ENCODE assay signal across 9 mouse cellular contexts in the genomic region with DNA sequence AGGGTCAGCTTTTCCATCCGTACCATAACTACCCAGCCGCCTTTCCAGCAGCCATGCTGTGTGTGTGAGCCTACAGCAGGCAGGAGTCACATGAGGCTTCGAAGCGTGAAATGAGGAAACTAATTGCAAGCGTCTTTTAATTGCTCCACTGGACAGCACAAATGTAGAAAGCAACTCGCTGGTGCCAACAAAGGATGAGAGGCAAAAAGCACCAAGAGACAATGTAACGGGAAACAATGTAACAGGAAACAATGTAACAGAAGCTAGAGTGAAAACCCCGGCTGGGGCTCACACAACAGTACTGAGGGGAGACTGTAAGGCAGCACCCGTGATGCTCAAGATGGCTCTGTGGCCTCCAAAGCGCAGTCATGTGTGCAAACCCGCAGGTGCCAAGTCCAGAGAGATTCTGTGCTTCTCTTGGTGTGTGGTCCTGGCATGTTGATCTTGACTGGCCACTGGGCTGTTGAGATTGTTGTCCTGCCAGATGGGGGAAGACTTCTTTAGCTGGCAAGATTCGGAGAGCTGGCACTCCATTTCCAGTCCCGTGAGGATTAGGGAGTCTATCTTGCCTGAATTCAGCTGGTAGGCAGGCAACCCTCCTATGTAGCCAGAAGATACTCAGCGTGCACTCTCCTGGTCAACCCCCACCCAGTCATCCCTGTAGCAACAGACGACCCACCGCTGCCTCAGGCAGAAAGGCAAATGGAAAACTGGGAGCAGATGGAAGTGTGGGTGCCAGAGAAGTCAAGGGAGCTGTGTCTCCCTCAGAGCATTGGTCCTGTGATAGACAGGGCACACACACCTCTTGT. TPM values are rescaled to one million over a fixed set of nuclear protein-coding genes. Genes with fewer than 3 reads are reported as not detected.
A peak's percentile ranks its signal among the peaks of the same experiment; 100 is the strongest.
DNase-seq lines count a peak whose midpoint lies in the region; ATAC-seq lines count a peak whose summit lies in the region.
"Had no signal": no experiment of that assay in that cellular context is flagged by ENCODE, and none has a peak within 500 bp of the region (broad histone marks: within the 10 kb centered on the region; RNA-seq: fewer than 3 reads in every experiment).

No protein-coding gene starts in this region.

- WGBS in forebrain, embryonic 12.5 days, result 30% methylated on average over 16 of the region's 16 CpGs
- 56% methylated on average over 16 of the region's 16 CpGs for WGBS in kidney, embryonic 15.5 days

- H3K4me3 ChIP-seq in forebrain, embryonic 12.5 days (replicated peaks), result no peak overlapping the region
- no peak overlapping the region for H3K4me3 ChIP-seq in kidney, embryonic 15.5 days (replicated peaks)

- H3K36me3 ChIP-seq in forebrain, embryonic 12.5 days (replicated peaks), result no peaks in the 10 kb centered on the region
- no peaks in the 10 kb centered on the region for H3K36me3 ChIP-seq in kidney, embryonic 15.5 days

- no peaks in the 10 kb centered on the region for H3K9me3 ChIP-seq in forebrain, embryonic 12.5 days
- no peaks in the 10 kb centered on the region for H3K9me3 ChIP-seq in kidney, embryonic 15.5 days (replicated peaks)

- no peak overlapping the region for H3K27ac ChIP-seq in forebrain, embryonic 12.5 days
- peak overlapping the region; percentile 73 for H3K27ac ChIP-seq in kidney, embryonic 15.5 days
- H3K27ac ChIP-seq: macrophage had no signal

- H3K27me3 ChIP-seq in forebrain, embryonic 12.5 days, result peaks cover 7% of the 10 kb centered on the region; the same call in 1 of the 2 replicates
- no peaks in the 10 kb centered on the region for H3K27me3 ChIP-seq in kidney, embryonic 15.5 days

- peak overlapping the region; percentile 19; the same call in 1 of the 2 replicates for H3K4me2 ChIP-seq in forebrain, embryonic 12.5 days
- 0 out of 2 replicates have a peak overlapping the region, but pooled peaks have one; percentile 1 for H3K4me2 ChIP-seq in kidney, embryonic 15.5 days

- H3K4me1 ChIP-seq in forebrain, embryonic 12.5 days, result peaks cover 12% of the 10 kb centered on the region
- H3K4me1 ChIP-seq in kidney, embryonic 15.5 days, result peaks cover 93% of the 10 kb centered on the region

- no peak overlapping the region for H3K9ac ChIP-seq in forebrain, embryonic 12.5 days
- H3K9ac ChIP-seq in kidney, embryonic 15.5 days, result no peak overlapping the region

- ATAC-seq in forebrain, embryonic 12.5 days (ENCODE audit: low FRiP score), result peak; percentile 55; the same call in 1 of the 2 replicates
- ATAC-seq in kidney, embryonic 15.5 days (replicated peaks; ENCODE audit: low FRiP score), result no peak
- no peak for ATAC-seq in inflammation-experienced regulatory T-cells, adult 6 months

- DNase-seq in heart, adult 11 months, result peak; percentile 93
- DNase-seq in heart, postnatal 4 days, result no peak
- peak; percentile 86 for DNase-seq in A20 (ENCODE audit: low read depth, low spot score)
- no peak for DNase-seq in right cerebral cortex, adult 2 months (ENCODE audit: low spot score in 2 of 2)
- no peak for DNase-seq in right cerebral cortex, postnatal 10 days (ENCODE audit: low spot score in 2 of 2)

RNA-seq across cellular contexts. Expression of gene Rassf3, which starts 52.4 kb away (rescaled TPM):
- total RNA-seq in heart, postnatal 4 days (2021), result 10 to 100 TPM; 82.2 to 85.0 TPM
- 6.6 and 7.3 TPM in 2 replicates for polyA plus RNA-seq in forebrain, embryonic 12.5 days (2016; fragmentation: Nextera tagmentation; extraction: Ambion mirVana)
- 13.8 and 14.7 TPM in 2 replicates for polyA plus RNA-seq in kidney, embryonic 15.5 days (2015; fragmentation: Nextera tagmentation; extraction: Ambion mirVana)
- polyA plus RNA-seq in inflammation-experienced regulatory T-cells, adult 6 months (2017; shearing (Covaris generic)), result 1 to 10 TPM; 6.1 to 6.8 (median 6.2) TPM

RNA-seq across cellular contexts. Expression of gene Gns, which starts 58.9 kb away (rescaled TPM):
- 10 to 100 TPM; 66.2 to 66.9 TPM for total RNA-seq in heart, postnatal 4 days (2021)
- polyA plus RNA-seq in forebrain, embryonic 12.5 days (2016; fragmentation: Nextera tagmentation; extraction: Ambion mirVana), result 38.9 and 40.1 TPM in 2 replicates
- polyA plus RNA-seq in kidney, embryonic 15.5 days (2015; fragmentation: Nextera tagmentation; extraction: Ambion mirVana), result 41.5 and 46.0 TPM in 2 replicates
- polyA plus RNA-seq in inflammation-experienced regulatory T-cells, adult 6 months (2017; shearing (Covaris generic)), result 10 to 100 TPM in 2 of 3 experiments, 1 to 10 TPM in 1; 4.2 to 12.1 (median 11.6) TPM

Comparison
In these comparisons a context has a peak if more than half of its experiments do, and no peak if none do; other contexts are left out.
1. DNase-seq: peak in heart, adult 11 months (single experiment) and A20 (single experiment); none in heart, postnatal 4 days (single experiment), right cerebral cortex, adult 2 months (0 of 2) and right cerebral cortex, postnatal 10 days (0 of 2).